Mouse (Mus musculus): ENCODE data around the gene Btbd35f30. TPM values are rescaled to one million over a fixed set of nuclear protein-coding genes. Genes with fewer than 3 reads are reported as not detected.
"Not testable (repeated sequence)": the region's sequence is repeated elsewhere in the genome, so short reads cannot be mapped to it uniquely, and the experiment has no call there.

Btbd35f30 gene
- not detected in 2 replicates for polyA plus RNA-seq (2015; fragmentation: Nextera tagmentation; extraction: Ambion mirVana)

DNA sequence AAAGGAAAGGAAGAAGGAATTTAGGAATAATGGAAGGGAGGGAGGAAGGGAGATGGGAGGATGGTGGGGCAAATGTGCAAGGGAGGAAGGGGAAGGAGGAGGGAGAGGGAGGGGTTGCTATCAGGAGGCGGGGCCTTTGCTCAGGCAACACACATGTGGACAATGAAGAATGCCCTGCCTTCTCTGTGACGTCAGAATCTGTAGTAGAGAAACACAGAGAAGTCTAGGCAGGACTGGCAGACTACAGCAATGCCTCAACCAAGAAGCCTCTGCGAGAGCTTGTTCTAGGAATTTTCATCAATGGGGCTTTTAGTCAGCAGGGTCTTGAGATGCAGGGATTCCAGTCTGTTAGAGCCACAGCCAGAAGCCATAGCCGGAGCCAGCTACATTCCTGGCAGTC lies at the start of gene Btbd35f30:
Btbd35f30 (plus strand) TSS at position 301 of the 400 bp plus-strand sequence.
- not testable (repeated sequence) for ATAC-seq (ENCODE audit: low FRiP score, low read depth); H3K9ac ChIP-seq; H3K4me2 ChIP-seq (replicated peaks); H3K9me3 ChIP-seq; H3K4me3 ChIP-seq; H3K4me1 ChIP-seq; H3K36me3 ChIP-seq; H3K27me3 ChIP-seq; H3K27ac ChIP-seq
- no CpG with 5 or more reads among the region's 4 CpGs for WGBS

DNA sequence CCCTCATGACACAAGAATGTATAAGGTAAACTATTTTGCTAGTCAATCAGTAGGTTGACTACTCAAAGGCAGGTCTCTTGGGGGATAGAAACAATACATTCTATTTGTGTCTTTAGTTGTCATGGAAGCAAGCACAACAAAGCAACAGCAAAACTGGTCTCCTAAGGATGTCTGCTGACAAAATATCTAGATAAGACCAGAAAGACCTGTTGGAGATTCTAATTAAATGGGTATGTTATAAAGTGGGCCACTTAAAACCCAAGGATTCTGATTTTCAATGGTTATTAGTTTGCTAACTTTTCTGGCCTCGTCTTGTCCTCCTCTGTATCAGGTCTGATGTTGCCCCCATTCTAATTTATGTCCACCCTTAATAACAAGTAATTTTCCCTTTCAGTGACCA lies 47.0 kb downstream of the Btbd35f30 start, which contains the start of gene Gm21789:
Gm21789 (plus strand) TSS at position 301 of the 400 bp plus-strand sequence.
- H3K4me3 ChIP-seq; ATAC-seq (ENCODE audit: low FRiP score, low read depth); H3K27ac ChIP-seq; H3K9ac ChIP-seq; H3K9me3 ChIP-seq; H3K4me1 ChIP-seq; H3K27me3 ChIP-seq; H3K36me3 ChIP-seq; H3K4me2 ChIP-seq (replicated peaks): not testable (repeated sequence)
- no CpG with 5 or more reads among the region's 1 CpGs for WGBS

Other genes with a start within 250 kb of the Btbd35f30 start
- gene Gm5926, start 243.9 kb upstream of the Btbd35f30 start, polyA plus RNA-seq (2015; fragmentation: Nextera tagmentation; extraction: Ambion mirVana), result not detected in 2 replicates
- not detected in 2 replicates for gene Btbd35f21, start 168.5 kb upstream of the Btbd35f30 start, polyA plus RNA-seq (2015; fragmentation: Nextera tagmentation; extraction: Ambion mirVana)
- not detected in 2 replicates for gene Gm21789, start 47.1 kb downstream of the Btbd35f30 start, polyA plus RNA-seq (2015; fragmentation: Nextera tagmentation; extraction: Ambion mirVana)
- gene Btbd35f5, start 79.3 kb downstream of the Btbd35f30 start, polyA plus RNA-seq (2015; fragmentation: Nextera tagmentation; extraction: Ambion mirVana), result not detected in 2 replicates

Data from limb, embryonic 13.5 days (tissue).